Mouse (Mus musculus) left cerebral cortex, postnatal 36 days (tissue): Measurements from ENCODE around the gene Vat1l. TPM values are rescaled to one million over a fixed set of nuclear protein-coding genes. Genes with fewer than 3 reads are reported as not detected.

Source experiments
- DNase-seq, 2 experiments: peaks; one replicate each; pipeline ENCODE4 v3.0.0; 2021 to 2022; ENCODE audit warnings: low spot score in 2 of 2, mixed read lengths in 1 of 2
- intact Hi-C: fragments of 180-260 bp; cut with DNase I; formaldehyde crosslinking; loops from one replicate; pipeline ENCODE4 v1.15.1; 2025
- total RNA-seq, 2 experiments: library from RNA; stranded (reverse); gene quantifications; 2 replicates each; pipeline ENCODE4 v1.2.3; 2021

Gene Vat1l
- 10 to 100 TPM; 35.3 to 49.9 TPM for total RNA-seq

DNA sequence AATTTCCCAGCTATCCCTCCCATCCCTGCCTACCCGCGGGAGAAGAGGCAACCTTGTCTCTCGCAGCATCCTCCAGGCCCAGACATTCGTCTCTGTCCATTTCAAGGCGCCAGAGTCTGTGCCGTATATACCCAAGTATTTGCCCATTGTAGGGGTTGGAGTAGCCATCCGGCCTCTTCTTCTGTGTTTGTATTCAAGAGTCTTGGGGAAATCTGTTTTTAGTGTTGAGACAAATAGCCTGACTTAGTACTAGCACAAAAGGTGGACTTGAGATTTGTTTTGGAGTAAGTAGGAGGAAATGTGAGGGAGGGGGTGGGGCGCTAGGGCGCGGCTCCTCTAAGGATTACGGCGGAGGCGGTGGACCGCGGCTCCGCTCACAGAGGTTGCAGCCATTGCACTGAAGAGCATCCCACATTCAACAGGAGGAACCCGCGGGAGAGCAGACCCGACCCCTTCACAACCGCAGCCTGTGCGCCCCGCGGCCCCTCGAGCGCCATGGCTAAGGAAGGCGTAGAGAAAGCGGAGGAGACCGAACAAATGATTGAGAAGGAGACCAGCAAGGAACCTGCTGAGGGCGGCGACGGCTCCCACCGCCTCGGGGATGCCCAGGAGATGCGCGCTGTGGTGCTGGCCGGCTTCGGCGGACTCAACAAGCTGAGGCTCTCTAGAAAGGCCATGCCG, at the start of gene Vat1l:
Gene Vat1l (plus strand): TSS at position 392 of the 681 bp plus-strand sequence.
- intact Hi-C loops, result loop anchor here (10.0 kb wide), 1 partner anchor 101 kb away; no protein-coding TSS in a partner anchor
- DNase-seq, result peak; percentile 42 to 57

DNA sequence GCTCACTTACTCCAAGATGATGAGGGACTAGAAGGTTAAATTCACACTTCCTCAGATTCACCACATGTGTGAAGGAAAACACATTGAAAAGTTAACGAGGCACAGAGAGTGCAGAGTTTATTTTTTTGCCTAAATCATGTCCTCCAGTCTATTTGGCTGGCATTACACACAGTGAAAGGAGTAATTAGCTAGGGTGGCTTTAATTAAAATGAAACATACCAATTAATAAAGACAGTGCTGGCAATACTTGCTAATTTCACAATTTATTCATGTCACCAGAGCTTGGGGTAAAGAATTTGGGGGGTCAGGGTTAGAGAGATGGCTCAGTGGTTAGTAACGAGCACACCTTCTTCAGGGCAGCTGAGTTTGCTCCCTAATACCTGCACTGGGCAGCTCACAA, 46.8 kb upstream of the Vat1l start:
- DNase-seq, result no peak
- intact Hi-C loops, result no loop called here

DNA sequence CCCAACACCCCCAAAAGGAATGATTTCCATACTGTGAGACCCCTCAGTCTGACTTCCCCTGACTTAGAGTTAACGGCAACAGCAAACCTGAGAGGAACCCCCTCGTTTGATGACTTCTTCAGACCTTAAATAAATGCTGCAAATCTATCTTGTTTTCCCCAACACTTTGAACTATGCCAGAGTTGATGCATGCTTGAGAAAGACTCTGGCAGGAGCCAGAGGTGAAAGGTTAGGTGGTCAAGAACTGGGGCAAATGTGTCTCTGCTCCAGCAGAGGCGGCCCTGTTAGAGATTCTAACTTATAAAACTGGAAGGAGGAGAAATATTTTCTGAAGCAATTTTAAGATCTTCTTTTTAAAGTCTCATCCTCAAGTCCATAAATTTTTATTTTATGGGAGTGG, 45.7 kb upstream of the Vat1l start:
- intact Hi-C loops, result no loop called here
- no peak for DNase-seq

- intact Hi-C loops, result no loop called here
- no peak for DNase-seq
Observed at GRCm38 (mm10) chr8:114163871-114164270, 41.5 kb upstream of the Vat1l start.

GRCm38 (mm10) chr8:114164444-114165096, 40.8 kb upstream of the Vat1l start:
- DNase-seq, result no peak
- intact Hi-C loops, result no loop called here

GRCm38 (mm10) chr8:114165741-114166140, 39.7 kb upstream of the Vat1l start:
- intact Hi-C loops, result no loop called here
- DNase-seq, result no peak

- intact Hi-C loops, result no loop called here
- no peak for DNase-seq
Observed at GRCm38 (mm10) chr8:114176721-114177120, 28.7 kb upstream of the Vat1l start.

DNA sequence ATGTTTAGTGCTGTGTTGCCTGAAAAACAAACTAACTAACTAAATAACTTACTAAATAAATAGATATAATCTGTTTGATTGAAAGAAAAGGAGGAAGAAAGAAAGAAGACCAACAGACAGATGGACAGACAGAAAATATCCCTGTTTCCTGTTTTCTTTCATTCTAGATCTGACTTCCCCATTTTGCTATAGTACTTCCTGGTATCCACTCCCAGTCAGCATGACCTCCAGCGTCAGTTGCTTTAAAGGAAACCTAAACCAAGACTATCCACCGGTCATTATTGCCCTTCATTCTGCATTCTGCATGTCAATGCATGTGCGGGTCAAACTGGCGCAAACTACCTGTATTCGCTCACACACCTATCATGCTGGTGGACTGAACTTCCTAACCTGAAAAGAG, 12.1 kb upstream of the Vat1l start:
- intact Hi-C loops, result no loop called here
- no peak for DNase-seq

GRCm38 (mm10) chr8:114198990-114199389, 6.4 kb upstream of the Vat1l start:
- no peak for DNase-seq
- intact Hi-C loops, result no loop called here

- intact Hi-C loops, result loop anchor here (10.0 kb wide), 1 partner anchor 102 kb away; no protein-coding TSS in a partner anchor
Observed at GRCm38 (mm10) chr8:114206421-114206983, 1.1 kb downstream of the Vat1l start.

DNA sequence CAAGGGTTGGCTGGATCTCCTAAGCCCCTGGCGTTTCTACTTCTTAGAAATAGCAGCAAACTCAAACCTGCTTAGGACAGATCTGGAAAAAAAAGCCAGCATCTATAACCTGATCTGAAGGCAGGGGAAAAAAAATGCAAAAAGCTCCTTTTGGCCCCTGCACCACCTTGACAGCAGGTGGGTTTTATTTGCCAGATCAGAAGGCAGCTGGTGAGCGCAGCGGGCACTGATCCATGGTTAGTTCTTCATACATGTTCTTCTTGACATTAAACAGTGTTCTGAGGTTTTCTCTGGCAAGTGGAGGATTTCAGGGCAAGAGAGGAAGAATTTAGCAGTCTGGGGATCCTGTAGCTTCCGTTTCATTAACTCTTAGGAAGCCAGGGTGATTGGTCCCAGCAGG, 1.6 kb downstream of the Vat1l start:
- intact Hi-C loops, result loop anchor here (10.0 kb wide), 1 partner anchor 102 kb away; no protein-coding TSS in a partner anchor
- DNase-seq, result no peak

More at GRCm38 (mm10) chr8:114206421-114206983, 1.1 kb downstream of the Vat1l start:
- DNase-seq, result no peak

GRCm38 (mm10) chr8:114220779-114221178, 15.4 kb downstream of the Vat1l start:
- DNase-seq, result no peak
- intact Hi-C loops, result no loop called here

DNA sequence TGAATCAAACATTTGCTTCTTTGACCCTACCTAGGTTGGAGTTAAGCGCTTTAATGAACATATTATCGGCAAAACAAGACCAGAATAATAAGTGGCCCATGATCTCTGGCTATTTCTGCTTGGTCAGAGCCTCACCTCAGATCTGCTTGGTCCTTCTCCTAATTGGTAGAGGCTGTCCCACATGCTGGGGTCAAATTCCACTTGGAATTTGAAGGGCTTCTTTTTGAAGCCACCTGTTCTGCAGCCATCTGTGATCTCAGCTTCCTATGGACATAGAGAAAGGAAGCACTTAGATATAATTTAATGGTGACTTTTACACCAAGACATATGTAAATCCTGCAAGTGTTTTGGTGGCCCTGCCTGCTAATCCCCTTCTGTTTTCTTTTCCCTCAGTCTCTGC, 16.6 kb downstream of the Vat1l start:
- DNase-seq, result no peak
- intact Hi-C loops, result no loop called here

DNA sequence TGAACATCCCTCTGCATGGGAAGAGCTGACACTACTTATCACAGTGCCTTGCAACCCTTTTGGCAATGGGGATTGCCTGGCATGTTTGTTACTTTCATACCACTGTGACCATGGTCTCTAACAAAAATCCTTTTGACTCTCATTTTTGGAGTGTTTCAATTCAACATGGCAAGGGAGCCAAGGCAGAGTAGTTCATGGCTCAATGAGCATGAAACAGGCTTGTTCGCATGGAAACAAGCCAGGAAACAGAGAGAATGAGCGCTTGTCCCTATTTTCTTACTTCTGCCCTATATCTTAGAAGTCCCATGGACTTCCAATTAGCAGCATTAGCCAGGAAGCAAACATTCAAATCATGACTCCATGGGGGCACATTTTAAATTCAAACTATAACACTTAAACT, 18.6 kb downstream of the Vat1l start:
- DNase-seq, result no peak
- intact Hi-C loops, result no loop called here

DNA sequence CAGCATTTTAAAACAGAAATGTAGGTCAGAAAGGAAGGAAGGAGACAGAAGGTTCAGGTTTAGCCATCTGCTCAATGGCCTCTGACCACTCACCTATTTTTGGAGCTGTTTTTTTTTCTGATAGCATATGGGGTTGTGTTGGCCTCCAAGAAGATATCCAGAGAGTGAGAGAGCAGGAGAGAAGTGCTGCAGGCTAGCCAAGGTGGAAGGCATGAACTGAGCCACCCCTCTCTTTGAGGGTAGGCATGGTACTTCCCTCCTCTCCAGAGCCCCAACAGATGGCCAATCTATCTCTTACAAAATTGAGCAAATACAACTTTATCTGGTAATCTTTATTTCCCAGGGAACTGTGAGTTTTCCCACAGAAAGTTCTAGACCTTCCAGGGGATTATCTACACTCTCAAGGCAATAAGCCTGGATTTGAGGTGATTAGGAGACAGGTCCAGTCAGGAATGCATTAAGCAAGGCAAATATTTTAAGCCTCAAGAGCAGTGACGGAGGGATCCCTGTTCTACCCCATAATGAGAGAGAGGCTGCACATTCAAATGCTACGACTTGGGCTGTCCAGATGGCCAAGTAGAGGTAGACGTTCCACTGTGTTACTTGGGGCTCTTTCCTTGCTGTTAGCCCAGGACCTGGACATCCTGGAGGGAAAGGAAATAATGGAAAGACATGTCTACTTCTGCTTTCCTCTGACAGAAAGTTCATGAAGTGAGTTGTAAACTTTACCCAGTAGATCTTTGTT, 46.1 kb downstream of the Vat1l start:
- DNase-seq, result no peak

GRCm38 (mm10) chr8:114258685-114259084, 53.3 kb downstream of the Vat1l start:
- intact Hi-C loops, result no loop called here
- no peak for DNase-seq

More for the DNA sequence above, 46.1 kb downstream of the Vat1l start:
- intact Hi-C loops, result no loop called here

DNA sequence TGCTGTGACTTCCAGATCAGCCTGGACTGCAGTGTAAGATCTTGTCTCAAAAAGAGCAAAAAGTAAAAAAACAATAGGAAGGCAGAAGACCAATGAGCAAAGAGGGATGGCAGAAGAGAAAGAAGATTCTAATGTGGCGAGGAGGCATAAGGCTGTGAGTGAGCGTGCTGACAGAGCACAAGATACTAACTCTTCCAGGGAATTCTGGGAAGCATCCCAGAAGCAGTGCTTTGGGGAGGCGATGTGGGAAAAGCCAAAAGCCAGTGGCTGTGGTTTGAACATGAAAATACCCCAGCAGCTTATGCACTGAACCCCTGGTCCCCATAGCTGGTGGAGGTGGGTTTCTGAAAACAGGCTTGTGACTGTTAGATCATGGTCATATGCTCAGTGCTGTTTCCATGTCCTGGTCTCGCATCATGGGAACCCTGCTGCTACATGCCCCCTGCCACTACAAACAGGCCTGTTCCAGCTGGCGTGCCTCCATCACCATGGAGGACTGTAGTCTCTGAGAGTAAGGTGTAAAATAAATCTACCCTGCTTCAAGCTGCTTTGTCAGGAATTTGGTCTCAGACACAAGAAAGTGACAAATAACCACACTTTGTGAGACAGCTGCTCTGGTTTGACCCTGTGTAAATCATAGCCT, 54.4 kb downstream of the Vat1l start:
- intact Hi-C loops, result no loop called here
- no peak for DNase-seq

GRCm38 (mm10) chr8:114262331-114262730, 56.9 kb downstream of the Vat1l start:
- intact Hi-C loops, result no loop called here
- no peak for DNase-seq

DNA sequence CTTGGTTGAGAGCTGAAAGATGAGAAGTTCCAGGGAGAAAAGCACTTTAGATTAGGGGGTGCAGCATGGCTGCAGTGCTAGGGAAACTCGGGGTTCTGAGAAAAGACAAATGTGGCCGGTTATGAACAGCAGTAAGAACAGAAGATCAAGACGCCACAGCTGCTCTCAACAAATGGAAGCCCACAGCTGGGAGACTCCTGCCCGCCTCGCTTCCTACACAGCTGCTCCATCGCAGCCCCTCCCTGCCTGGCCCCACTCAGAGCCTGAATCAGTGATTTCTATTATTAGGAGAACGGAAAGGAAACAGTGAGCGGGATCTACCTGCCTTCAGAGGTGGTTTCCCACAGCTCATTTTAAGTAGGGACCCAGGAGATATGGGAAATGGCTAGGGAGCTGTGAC, 69.1 kb downstream of the Vat1l start:
- DNase-seq, result no peak
- intact Hi-C loops, result no loop called here

DNA sequence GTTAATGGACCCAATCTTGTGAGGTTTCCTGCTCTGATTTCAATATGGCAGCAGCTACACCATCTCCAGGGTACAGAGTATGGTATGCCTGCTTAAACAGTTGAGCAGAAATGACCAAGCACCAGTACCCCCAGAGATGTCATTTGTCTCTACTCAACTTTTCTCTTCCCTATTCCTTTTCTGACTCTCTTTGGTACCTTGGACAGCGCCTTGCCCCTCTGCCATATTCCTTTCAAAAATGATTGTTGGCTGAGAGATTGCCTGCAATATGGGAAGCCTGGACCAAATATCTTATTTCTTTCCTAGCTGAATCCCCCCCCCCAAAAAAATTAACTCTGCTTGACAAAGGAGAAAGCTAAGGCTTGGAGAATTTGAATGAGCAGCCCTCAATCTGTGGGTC, 75.7 kb downstream of the Vat1l start:
- DNase-seq, result no peak
- intact Hi-C loops, result no loop called here
